Mouse (Mus musculus) brain, embryonic 14.5 days (tissue): ENCODE results near the gene Bmp7. TPM values are rescaled to one million over a fixed set of nuclear protein-coding genes. Genes with fewer than 3 reads are reported as not detected.

Experiments used
- DNase-seq: peaks from one replicate; pipeline ENCODE4 v3.0.0-alpha.2; 2011; ENCODE audit warnings: low read depth
- CTCF ChIP-seq: fragments of 200-500 bp; IDR thresholded peaks from 2 replicates; pipeline ENCODE4 v1.5.1; 2012; ENCODE audit warnings: inconsistent platforms, mild to moderate bottlenecking, moderate library complexity, borderline replicate concordance; ENCODE audit not compliant: insufficient read depth, insufficient read length; ENCODE audit errors: extremely low read depth
- POLR2A ChIP-seq: fragments of 200-500 bp; IDR thresholded peaks from 2 replicates; pipeline ENCODE4 v1.6.1; 2012; ENCODE audit warnings: mild to moderate bottlenecking, inconsistent platforms, borderline replicate concordance; ENCODE audit not compliant: poor library complexity, insufficient read depth, insufficient read length, severe bottlenecking; ENCODE audit errors: extremely low read depth
- polyA plus RNA-seq: library from polyadenylated mRNA; depleted of rRNA; stranded (reverse); fragments of >200 nt; gene quantifications from 2 replicates; pipeline ENCODE4 v1.2.3, GENCODE M21; 2012

The Bmp7 gene
- polyA plus RNA-seq, 1 experiment: 26.0 TPM

GRCm38 (mm10) chr2:172900954-172901701 is 39.0 kb downstream of the Bmp7 start:
- TF ChIP-seq CTCF (no peak), POLR2A (no peak)
- DNase-seq: no peak

GRCm38 (mm10) chr2:172889756-172890443 is 50.2 kb downstream of the Bmp7 start:
- no peak for DNase-seq
- TF ChIP-seq CTCF (no peak), POLR2A (no peak)

GRCm38 (mm10) chr2:172889222-172889621 is 50.9 kb downstream of the Bmp7 start:
- TF ChIP-seq POLR2A: no peak
- no peak for TF ChIP-seq CTCF
- DNase-seq: no peak

DNA sequence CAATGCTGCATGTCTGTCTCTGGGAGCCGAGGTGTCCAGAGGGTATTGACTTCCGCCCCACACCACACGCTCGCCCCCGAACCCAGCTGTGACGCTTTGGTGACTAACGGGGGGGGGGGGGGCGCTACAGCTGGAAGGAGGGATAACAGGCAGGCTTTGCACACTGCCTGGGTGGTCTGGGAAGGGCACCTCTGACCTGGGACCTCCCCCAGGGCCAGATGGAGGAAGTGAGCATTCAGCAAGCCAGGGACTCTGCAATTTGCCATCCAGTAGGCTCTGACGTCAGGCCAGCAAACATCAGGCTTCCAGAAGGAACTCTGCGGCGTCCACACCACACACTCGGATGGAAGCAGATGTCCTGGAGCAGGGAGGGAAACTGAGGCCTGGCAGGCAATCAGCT is 52.0 kb downstream of the Bmp7 start:
- TF ChIP-seq CTCF: no peak
- DNase-seq: no peak

- no peak for DNase-seq
- no peak for TF ChIP-seq CTCF
- no peak for TF ChIP-seq POLR2A
Measured at GRCm38 (mm10) chr2:172885861-172886260, 54.3 kb downstream of the Bmp7 start.

DNA sequence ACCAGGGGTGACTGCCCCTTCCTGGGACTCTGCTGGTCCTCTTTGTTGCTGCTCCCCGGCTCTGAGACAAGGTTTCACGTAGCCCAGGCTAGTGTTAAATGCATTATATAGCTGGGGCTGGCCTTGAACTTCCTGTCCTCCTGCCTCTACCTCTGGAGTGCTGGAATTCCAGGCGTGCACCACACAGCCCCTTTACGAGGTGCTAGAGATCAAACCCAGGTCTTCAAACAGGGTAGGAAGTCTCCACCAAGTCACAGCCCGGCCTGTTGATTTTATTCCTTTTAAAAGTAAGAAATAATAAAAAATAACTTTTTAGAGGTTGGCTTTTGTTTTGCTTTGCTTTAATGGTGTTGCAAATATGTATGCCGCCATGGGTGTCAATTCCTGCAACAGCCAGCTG is 55.5 kb downstream of the Bmp7 start:
- TF ChIP-seq CTCF: no peak
- DNase-seq: no peak

DNA sequence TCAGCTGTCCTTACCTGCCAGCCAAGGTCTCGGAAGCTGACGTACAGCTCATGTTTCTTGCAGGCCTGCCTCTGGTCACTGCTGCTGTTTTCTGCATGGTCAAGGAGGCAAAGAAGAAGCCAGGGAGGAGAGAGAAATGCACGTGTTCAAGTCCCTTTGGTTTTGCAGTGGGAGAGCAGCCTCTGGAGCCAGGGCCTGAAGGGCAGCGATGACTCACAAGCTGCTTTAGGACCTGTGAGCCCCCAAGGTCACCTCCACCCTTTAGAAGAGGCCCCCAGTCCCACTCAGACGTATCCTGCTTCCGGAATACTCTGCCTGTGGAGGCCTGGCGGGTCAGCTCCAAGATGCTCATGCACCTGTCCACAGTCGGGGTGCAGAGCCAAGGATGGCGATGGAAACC is 64.9 kb downstream of the Bmp7 start:
- no peak for DNase-seq
- TF ChIP-seq POLR2A (no peak), CTCF (no peak)

GRCm38 (mm10) chr2:172866356-172866755 is 73.8 kb downstream of the Bmp7 start:
- no peak for TF ChIP-seq CTCF
- no peak for TF ChIP-seq POLR2A
- no peak for DNase-seq

GRCm38 (mm10) chr2:172865165-172865564 is 75.0 kb downstream of the Bmp7 start:
- TF ChIP-seq POLR2A (no peak), CTCF (no peak)

DNA sequence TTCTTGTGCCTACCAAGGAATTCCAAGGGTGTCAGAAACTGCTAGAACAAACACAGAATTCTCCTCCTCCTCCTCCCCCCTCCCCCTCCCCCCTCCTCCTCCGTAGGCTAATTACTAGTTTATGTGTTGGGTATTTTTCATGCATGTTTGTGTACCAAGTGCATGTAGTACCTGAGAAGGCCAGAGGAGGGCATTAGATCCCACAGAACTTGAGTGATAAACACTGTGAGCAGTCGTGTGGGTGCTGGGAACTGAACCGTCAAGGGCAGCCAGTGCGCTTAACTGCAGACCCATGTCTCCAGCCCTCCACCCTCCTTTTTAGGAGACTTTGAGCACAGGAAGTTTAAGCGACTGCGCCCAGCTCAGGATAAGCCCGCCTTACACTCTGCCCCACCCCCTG is 75.6 kb downstream of the Bmp7 start:
- 0 out of 2 replicates have a peak, but pooled peaks have one; percentile 18 for TF ChIP-seq CTCF
- TF ChIP-seq POLR2A: no peak
- DNase-seq: no peak

More at GRCm38 (mm10) chr2:172865165-172865564, 75.0 kb downstream of the Bmp7 start:
- DNase-seq: no peak

DNA sequence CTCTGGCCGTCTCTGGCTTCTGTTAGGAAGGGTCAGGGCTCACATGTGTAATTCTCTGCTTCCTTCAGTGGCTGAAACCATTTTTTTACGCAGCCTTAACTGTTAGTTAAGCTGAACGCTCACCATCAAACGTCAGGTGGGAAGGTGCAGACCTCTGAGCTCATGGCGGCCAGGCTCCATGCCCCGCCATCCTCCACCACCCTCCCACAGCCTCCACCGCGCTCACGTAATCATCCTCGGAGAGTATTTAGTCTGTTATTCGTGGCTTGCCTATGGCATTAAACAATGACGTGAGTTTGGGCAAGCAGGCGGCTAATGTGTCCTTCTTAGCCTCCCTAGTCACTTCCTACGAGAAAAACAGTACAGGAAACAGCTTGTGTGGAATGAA is 76.7 kb downstream of the Bmp7 start:
- TF ChIP-seq CTCF: no peak
- TF ChIP-seq POLR2A: no peak
- DNase-seq: peak; percentile 11

GRCm38 (mm10) chr2:172862850-172863468 is 77.2 kb downstream of the Bmp7 start:
- DNase-seq: peak; percentile 53
- no peak for TF ChIP-seq POLR2A
- no peak for TF ChIP-seq CTCF

DNA sequence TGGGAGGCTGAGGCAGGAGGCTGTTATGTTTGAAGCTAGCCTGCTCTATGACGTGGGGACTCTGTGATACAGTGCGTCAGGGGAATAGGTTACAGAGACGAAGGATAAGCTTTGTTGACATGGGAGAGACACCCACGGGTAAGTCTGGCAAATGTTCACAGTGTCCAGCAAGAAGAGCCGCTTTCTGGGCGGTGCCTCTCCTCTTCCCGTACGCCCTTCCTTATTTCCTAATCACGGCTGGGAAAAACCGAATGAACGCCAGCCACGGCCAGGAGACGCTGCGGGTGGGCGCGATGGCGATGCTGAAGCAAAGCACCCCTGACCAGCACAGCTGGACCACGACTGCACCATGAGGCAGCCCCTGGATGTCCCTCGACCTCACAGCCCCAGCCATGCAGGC is 77.7 kb downstream of the Bmp7 start:
- TF ChIP-seq CTCF: no peak
- no peak for TF ChIP-seq POLR2A
- no peak for DNase-seq
